Mouse (Mus musculus) intestine, embryonic 14.5 days (tissue): ENCODE results near the gene Sephs2. TPM values are rescaled to one million over a fixed set of nuclear protein-coding genes. Genes with fewer than 3 reads are reported as not detected.

Source experiments
- ATAC-seq: fragments of 200-750 bp; cut with Nextera tagmentation; replicated peaks from 2 replicates; pipeline ENCODE4 v1.8.0; 2017; ENCODE audit warnings: low read depth, moderate number of reproducible peaks, moderate TSS enrichment, moderate library complexity; ENCODE audit not compliant: low FRiP score, low TSS enrichment
- DNase-seq: peaks from one replicate; pipeline ENCODE4 v3.0.0-alpha.2; 2018; ENCODE audit warnings: low spot score
- H3K27ac ChIP-seq: fragments of 300-500 bp; sonication (generic); 2 replicates; pipeline ENCODE4 v1.5.1; 2014; ENCODE audit warnings: low read depth, mild to moderate bottlenecking, control low read depth
- H3K27me3 ChIP-seq: fragments of 300-500 bp; sonication (generic); replicated peaks from 2 replicates; pipeline ENCODE4 v1.6.1; 2014; ENCODE audit warnings: low read length, control low read depth; ENCODE audit not compliant: control insufficient read depth, insufficient read depth
- H3K36me3 ChIP-seq: fragments of 300-500 bp; sonication (generic); 2 replicates; pipeline ENCODE4 v1.6.1; 2014; ENCODE audit warnings: low read length, control low read depth; ENCODE audit not compliant: control insufficient read depth, insufficient read depth
- H3K4me1 ChIP-seq: fragments of 300-500 bp; sonication (generic); replicated peaks from 2 replicates; pipeline ENCODE4 v1.6.1; 2014; ENCODE audit warnings: low read length, control low read depth, mixed read lengths; ENCODE audit not compliant: control insufficient read depth, insufficient read depth
- H3K4me2 ChIP-seq: fragments of 300-500 bp; sonication (generic); 2 replicates; pipeline ENCODE4 v1.6.1; 2014; ENCODE audit warnings: low read length
- H3K4me3 ChIP-seq: fragments of 300-500 bp; sonication (generic); 2 replicates; pipeline ENCODE4 v1.5.1; 2014; ENCODE audit warnings: low read depth, low read length, control low read depth, mixed read lengths
- H3K9ac ChIP-seq: fragments of 300-500 bp; sonication (generic); 2 replicates; pipeline ENCODE4 v1.6.1; 2014; ENCODE audit warnings: mild to moderate bottlenecking, low read length
- H3K9me3 ChIP-seq: fragments of 300-500 bp; sonication (generic); 2 replicates; pipeline ENCODE4 v1.6.1; 2016; ENCODE audit warnings: low read length, control low read depth; ENCODE audit not compliant: control insufficient read depth
- WGBS: fragments of 180-500 bp; shearing (Covaris S2); extraction: QIAGEN DNeasy Blood & Tissue Kit; methylation state at CpG from one replicate; pipeline ENCODE4 v1.1.7; 2014; 5-methylcytosine and 5-hydroxymethylcytosine counted together
- polyA plus RNA-seq: library from polyadenylated mRNA; unstranded; fragments of >200 nt; fragmentation: Nextera tagmentation; extraction: Ambion mirVana; gene quantifications from 2 replicates; pipeline ENCODE4 v1.2.1, GENCODE M21; 2014

The Sephs2 gene
- polyA plus RNA-seq, 1 experiment from 2014 or later, result 183 TPM

DNA sequence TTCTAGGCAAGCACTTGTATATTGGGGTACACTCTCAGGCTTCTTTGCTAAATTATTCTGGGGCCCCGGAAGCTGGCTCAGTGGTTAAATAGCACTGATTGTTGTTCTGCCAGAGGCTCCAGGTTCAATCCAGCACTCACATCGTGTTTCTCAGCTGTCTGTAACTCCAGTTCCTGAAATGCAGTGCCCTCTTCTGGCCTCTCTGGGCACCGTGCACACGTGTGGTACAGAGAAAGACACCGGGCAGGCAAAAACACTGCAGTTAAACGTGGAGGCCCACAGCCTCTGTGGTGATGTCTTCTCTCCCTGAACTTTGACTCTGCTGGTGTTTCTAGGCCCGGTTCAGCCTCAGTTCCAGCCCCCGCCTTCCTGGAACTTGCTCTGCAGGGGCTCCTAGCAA lies 4.5 kb upstream of the Sephs2 start:
- no peak for DNase-seq

DNA sequence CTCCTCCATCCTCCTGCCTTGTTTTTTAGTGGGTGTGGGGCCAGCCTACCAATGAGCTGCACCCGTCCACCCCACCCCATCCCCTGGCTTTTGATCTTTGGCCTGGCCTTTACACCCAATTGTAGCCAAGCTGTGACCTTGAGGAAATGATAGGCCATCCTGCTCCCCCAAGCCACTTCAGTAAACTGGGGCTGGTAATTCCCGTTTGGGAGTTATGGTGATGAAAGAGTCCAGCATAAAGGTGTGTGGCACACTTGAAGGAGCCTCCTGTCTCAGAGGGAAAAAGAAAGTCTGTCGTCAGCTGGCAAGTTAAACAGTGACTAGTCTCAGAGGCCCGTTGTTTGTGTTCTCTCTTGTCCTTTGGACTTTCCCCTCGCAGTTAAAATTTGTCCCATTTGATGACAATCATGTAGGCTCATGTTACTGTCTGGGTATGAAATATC lies 2.7 kb upstream of the Sephs2 start:
- H3K4me2 ChIP-seq, result no peak overlapping the region
- peaks cover 14% of the 10 kb centered on the region for H3K4me1 ChIP-seq
- no peaks in the 10 kb centered on the region for H3K9me3 ChIP-seq
- H3K27ac ChIP-seq, result peak overlapping the region; percentile 62
- 56% methylated on average over 5 of the region's 5 CpGs for WGBS
- peak; percentile 37; the same call in 1 of the 2 replicates for ATAC-seq
- H3K27me3 ChIP-seq, result no peaks in the 10 kb centered on the region
- H3K4me3 ChIP-seq, result no peak overlapping the region
- no peak overlapping the region for H3K9ac ChIP-seq
- no peak for DNase-seq
- peaks cover 9% of the 10 kb centered on the region for H3K36me3 ChIP-seq

More for the DNA sequence above, 4.5 kb upstream of the Sephs2 start:
- Histone ChIP-seq H3K9me3 (no peaks in the 10 kb centered on the region), H3K9ac (no peak overlapping the region), H3K36me3 (no peaks in the 10 kb centered on the region), H3K4me2 (no peak overlapping the region), H3K27ac (no peak overlapping the region), H3K4me3 (no peak overlapping the region), H3K4me1 (peaks cover 4% of the 10 kb centered on the region; the same call in 1 of the 2 replicates), H3K27me3 (no peaks in the 10 kb centered on the region)
- WGBS, result 28% methylated on average over 8 of the region's 8 CpGs
- ATAC-seq, result no peak

DNA sequence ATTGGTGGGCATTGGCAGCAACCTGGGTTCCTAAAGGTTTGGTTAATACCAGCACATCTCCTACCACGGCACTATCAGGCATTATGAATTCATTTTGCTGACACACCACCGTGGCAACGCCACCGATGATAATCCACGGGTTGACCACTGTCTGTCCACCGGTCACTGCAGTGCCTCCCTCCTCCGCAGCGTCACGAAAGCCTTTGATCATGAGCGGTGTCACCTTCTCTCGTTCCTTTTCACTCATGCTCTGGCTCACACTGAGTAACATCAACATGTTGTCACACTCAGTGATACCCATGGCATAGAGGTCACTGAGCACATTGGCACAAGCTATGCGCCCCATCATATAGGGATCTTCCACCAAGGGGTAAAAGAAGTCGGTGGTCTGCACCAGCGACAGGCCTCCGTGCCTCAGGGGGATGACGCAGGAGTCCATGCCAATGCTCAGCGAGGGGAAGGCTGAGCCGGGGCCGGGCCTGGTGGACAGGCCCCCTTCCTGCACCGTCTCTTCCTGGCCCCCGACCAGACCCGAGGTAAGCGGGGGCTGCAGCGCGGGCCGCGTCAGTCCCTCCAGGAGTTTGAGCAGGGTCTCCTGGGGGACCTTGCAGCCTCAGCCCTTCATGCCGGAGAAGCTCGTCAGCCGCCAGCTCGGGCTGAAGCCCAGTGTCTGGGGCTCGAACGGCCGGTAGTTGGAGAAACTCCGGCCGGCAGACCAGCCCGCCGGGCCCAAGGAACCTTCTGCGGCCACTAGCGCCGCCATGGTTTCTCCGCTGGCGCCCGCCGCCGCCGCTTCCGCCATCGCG lies 534 bp downstream of the Sephs2 start:
- H3K4me1 ChIP-seq, result peaks cover 14% of the 10 kb centered on the region
- no peaks in the 10 kb centered on the region for H3K27me3 ChIP-seq
- no peak for DNase-seq
- ATAC-seq, result peak; percentile 60
- peaks cover 22% of the 10 kb centered on the region for H3K36me3 ChIP-seq
- peak overlapping the region; percentile 91 for H3K27ac ChIP-seq
- peak overlapping the region; percentile 95 for H3K9ac ChIP-seq
- 0 out of 2 replicates have a peak, but pooled peaks cover 7% of the 10 kb centered on the region for H3K9me3 ChIP-seq
- H3K4me3 ChIP-seq, result peak overlapping the region; percentile 90
- WGBS, result 17% methylated on average over 50 of the region's 50 CpGs
- H3K4me2 ChIP-seq, result peak overlapping the region; percentile 83

DNA sequence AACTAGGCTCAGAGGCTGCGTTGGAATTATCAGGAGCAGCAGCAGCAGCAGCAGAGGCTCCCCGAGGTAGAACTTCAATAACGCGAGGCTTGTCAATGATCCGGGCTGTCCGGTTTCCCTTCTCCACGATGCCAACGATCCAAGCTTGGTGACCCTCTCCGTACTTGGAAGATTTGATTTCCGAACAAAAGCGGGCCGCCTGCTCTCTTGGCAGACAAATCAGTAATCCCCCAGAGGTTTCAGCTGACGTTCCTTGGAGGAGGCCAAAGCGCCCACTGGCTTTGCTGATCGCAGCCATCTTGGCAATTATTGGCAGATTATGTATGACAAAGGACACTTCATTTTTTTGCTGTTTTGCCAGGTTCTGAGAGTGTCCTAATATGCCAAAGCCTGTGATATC lies 1.3 kb downstream of the Sephs2 start:
- peaks cover 14% of the 10 kb centered on the region for H3K4me1 ChIP-seq
- peak overlapping the region; percentile 83 for H3K4me2 ChIP-seq
- no peak overlapping the region for H3K9ac ChIP-seq
- 0 out of 2 replicates have a peak, but pooled peaks cover 10% of the 10 kb centered on the region for H3K9me3 ChIP-seq
- H3K27me3 ChIP-seq, result no peaks in the 10 kb centered on the region
- peaks cover 22% of the 10 kb centered on the region for H3K36me3 ChIP-seq
- DNase-seq (no peak), ATAC-seq (no peak)
- H3K27ac ChIP-seq, result no peak overlapping the region
- H3K4me3 ChIP-seq, result 0 out of 2 replicates have a peak overlapping the region, but pooled peaks have one; percentile 90
- 97% methylated on average over 15 of the region's 15 CpGs for WGBS

DNA sequence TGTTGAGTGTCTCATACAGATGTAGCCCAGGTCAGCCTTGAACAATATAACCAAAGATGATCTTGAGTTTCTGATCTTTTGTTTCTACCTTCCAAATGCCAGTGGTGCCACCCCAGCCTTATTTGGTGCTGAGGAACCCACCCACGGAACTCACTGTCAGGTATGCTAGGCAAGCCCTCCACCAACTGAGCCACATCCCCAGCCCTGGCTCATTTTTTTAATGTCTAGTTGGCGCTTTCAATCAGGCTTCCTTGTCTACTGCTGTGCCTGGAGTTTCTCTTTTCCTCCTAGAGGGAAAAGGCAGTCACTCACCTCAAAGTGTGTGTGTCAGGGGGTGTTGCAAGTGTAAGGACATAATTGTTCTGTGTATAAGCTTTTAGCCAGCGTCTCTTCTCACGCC lies 2.8 kb downstream of the Sephs2 start:
- H3K4me2 ChIP-seq, result no peak overlapping the region
- H3K27ac ChIP-seq, result no peak overlapping the region
- H3K4me1 ChIP-seq, result peaks cover 14% of the 10 kb centered on the region
- WGBS, result 94% methylated on average over 4 of the region's 4 CpGs
- DNase-seq (no peak), ATAC-seq (no peak)
- 0 out of 2 replicates have a peak, but pooled peaks cover 10% of the 10 kb centered on the region for H3K9me3 ChIP-seq
- peaks cover 22% of the 10 kb centered on the region for H3K36me3 ChIP-seq
- H3K9ac ChIP-seq, result no peak overlapping the region
- H3K27me3 ChIP-seq, result no peaks in the 10 kb centered on the region
- H3K4me3 ChIP-seq, result no peak overlapping the region

DNA sequence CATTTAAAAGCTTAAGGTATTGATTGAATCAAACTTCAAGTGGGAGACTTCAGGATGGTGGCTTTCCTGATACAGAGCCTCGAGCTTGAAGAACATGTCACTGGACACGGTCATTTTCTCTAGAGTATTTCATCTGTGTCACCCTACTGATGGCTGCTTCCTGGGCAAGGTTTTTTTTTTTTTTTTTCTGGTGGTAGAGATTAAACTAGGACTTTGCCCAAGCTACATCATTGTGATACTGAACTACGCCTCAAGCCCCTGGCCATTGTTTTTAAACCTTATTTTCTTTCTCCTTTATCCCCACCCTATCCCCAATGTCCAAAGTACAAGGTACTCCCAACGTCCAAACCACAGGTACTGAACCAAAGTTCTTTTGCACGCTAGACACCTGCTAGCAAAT lies 3.2 kb downstream of the Sephs2 start:
- H3K36me3 ChIP-seq, result peaks cover 22% of the 10 kb centered on the region
- ATAC-seq (no peak), DNase-seq (no peak)
- peaks cover 14% of the 10 kb centered on the region for H3K4me1 ChIP-seq
- WGBS, result 84% methylated on average over 5 of the region's 5 CpGs
- no peak overlapping the region for H3K4me3 ChIP-seq
- no peaks in the 10 kb centered on the region for H3K27me3 ChIP-seq
- H3K4me2 ChIP-seq, result no peak overlapping the region
- H3K27ac ChIP-seq, result no peak overlapping the region
- H3K9me3 ChIP-seq, result 0 out of 2 replicates have a peak, but pooled peaks cover 10% of the 10 kb centered on the region
- H3K9ac ChIP-seq, result no peak overlapping the region

DNA sequence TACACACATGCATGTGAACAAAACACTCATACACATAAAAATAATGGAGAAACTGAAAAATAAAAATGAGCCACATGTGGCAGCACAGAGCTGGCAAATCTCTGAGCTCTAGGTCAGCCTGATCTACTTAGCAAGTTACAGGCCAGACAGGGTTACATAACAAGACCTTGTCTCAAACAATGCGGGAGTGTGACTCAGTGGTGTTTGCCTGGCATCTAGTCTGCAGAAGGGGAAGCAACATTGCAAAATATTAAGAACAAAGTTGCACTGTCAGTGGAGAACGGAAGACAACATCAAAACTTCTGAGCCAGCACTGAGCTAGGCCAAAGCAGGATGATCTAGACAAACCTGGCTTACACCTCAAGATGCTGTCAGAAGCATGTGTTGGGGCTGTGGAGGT lies 3.6 kb downstream of the Sephs2 start:
- Histone ChIP-seq H3K27me3 (no peaks in the 10 kb centered on the region), H3K9ac (no peak overlapping the region), H3K4me1 (peaks cover 14% of the 10 kb centered on the region), H3K4me2 (no peak overlapping the region), H3K4me3 (no peak overlapping the region), H3K9me3 (0 out of 2 replicates have a peak, but pooled peaks cover 10% of the 10 kb centered on the region), H3K36me3 (peaks cover 22% of the 10 kb centered on the region), H3K27ac (no peak overlapping the region)
- WGBS, result 88% methylated on average over 2 of the region's 2 CpGs
- ATAC-seq (no peak), DNase-seq (no peak)

DNA sequence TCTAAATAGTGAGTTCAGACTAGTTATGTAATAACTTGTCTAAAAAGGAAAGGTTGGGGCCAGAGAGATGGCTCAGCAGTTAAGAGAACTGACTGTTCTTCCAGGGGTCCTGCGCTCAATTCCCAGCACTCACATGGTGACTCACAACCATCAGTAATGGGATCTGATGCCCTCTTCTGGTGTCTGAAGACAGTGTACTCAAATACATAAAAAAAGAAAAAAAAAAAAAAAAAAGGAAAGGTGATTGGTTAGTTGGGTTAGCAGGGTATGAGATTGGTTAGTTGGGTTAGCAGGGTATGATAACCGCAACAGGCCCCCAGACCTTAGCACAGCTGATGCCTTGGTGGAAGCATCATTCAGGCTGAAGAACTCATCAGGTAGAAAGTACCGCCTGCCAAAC lies 10.3 kb downstream of the Sephs2 start:
- Histone ChIP-seq H3K27ac (no peak overlapping the region), H3K27me3 (no peaks in the 10 kb centered on the region), H3K36me3 (no peaks in the 10 kb centered on the region), H3K9me3 (0 out of 2 replicates have a peak, but pooled peaks cover 5% of the 10 kb centered on the region), H3K9ac (no peak overlapping the region), H3K4me2 (no peak overlapping the region), H3K4me1 (peaks cover 3% of the 10 kb centered on the region; the same call in 1 of the 2 replicates), H3K4me3 (no peak overlapping the region)
- ATAC-seq (no peak), DNase-seq (no peak)
- 98% methylated on average over 3 of the region's 3 CpGs for whole genome bisulfite sequencing
